Mouse (Mus musculus) CH12.LX (cell line): ENCODE measurements at regions not wholly inside any gene's neighbourhood (a gene's known extent, or its start where the extent isn't known, plus 50 kb on each side); places are given as distances from the start of the nearest gene placed in this dataset.

Source experiments
- DNase-seq: peaks from one replicate; pipeline ENCODE4 v3.0.0-alpha.2; 2013; ENCODE audit errors: extremely low read depth
- H3K27ac ChIP-seq: 2 replicates; pipeline ENCODE4 v1.5.1; 2012; ENCODE audit warnings: low read depth, mild to moderate bottlenecking, control low read depth, moderate library complexity; ENCODE audit not compliant: insufficient read depth
- H3K27me3 ChIP-seq: replicated peaks from 2 replicates; pipeline ENCODE3; 2012; ENCODE audit warnings: inconsistent platforms
- H3K36me3 ChIP-seq, 2 experiments: replicated peaks in 1 of 2; 2 replicates each; pipeline versions ENCODE3 to v1.6.1; 2012; ENCODE audit warnings: inconsistent platforms in 1 of 2, low read length in 1 of 2, mild to moderate bottlenecking in 1 of 2, mixed read lengths in 1 of 2, moderate library complexity in 1 of 2; ENCODE audit not compliant: control insufficient read depth in 1 of 2, insufficient read depth in 1 of 2
- H3K4me1 ChIP-seq, 2 experiments: 2 replicates each; pipeline ENCODE4 v1.6.1; 2012; ENCODE audit warnings: inconsistent platforms in 1 of 2, moderate library complexity in 1 of 2; ENCODE audit not compliant: insufficient read depth in 2 of 2, control insufficient read depth in 1 of 2
- H3K4me2 ChIP-seq: 2 replicates; pipeline ENCODE4 v1.6.1; 2012; ENCODE audit warnings: low read depth, mild to moderate bottlenecking, control low read depth; ENCODE audit not compliant: poor library complexity, insufficient read depth, severe bottlenecking
- H3K4me3 ChIP-seq, 3 experiments: fragments of 150-350 bp in 1 of 3; sonication (generic) in 1 of 3; replicated peaks in 1 of 3; 2 replicates each; pipeline versions ENCODE3 to v1.5.1; 2011 to 2012; ENCODE audit warnings: low read depth in 2 of 3, low read length in 2 of 3, mild to moderate bottlenecking in 2 of 3, moderate library complexity in 2 of 3, control low read depth in 1 of 3, improper control_type of control experiment in 1 of 3, inconsistent platforms in 1 of 3, mixed read lengths in 1 of 3; ENCODE audit not compliant: poor library complexity in 1 of 3
- H3K79me2 ChIP-seq: replicated peaks from 2 replicates; pipeline ENCODE4 v1.6.1; 2012; ENCODE audit warnings: mild to moderate bottlenecking, moderate library complexity; ENCODE audit not compliant: control insufficient read depth, poor library complexity, insufficient read depth, severe bottlenecking; ENCODE audit errors: extremely low read depth
- H3K9ac ChIP-seq: 2 replicates; pipeline ENCODE4 v1.6.1; 2012; ENCODE audit warnings: low read depth, mild to moderate bottlenecking, control low read depth, moderate library complexity; ENCODE audit not compliant: insufficient read depth
- H3K9me3 ChIP-seq: replicated peaks from 2 replicates; pipeline ENCODE3; 2012; ENCODE audit warnings: low read length, inconsistent platforms, mixed read lengths
- BHLHE40 ChIP-seq: IDR thresholded peaks from 2 replicates; pipeline ENCODE4 v1.6.1; 2011; ENCODE audit warnings: mild to moderate bottlenecking, low read depth, low read length, improper control_type of control experiment
- ETS1 ChIP-seq: conservative IDR thresholded peaks from 2 replicates; pipeline ENCODE4 v1.6.1; 2012; ENCODE audit warnings: low read depth, mild to moderate bottlenecking, inconsistent platforms, low read length, improper control_type of control experiment, moderate library complexity
- HCFC1 ChIP-seq: IDR thresholded peaks from 2 replicates; pipeline ENCODE4 v1.6.1; 2012; ENCODE audit warnings: low read depth, mild to moderate bottlenecking, inconsistent platforms, low read length, improper control_type of control experiment
- JUND ChIP-seq: conservative IDR thresholded peaks from 2 replicates; pipeline ENCODE4 v1.6.1; 2011; ENCODE audit warnings: low read depth, low read length, improper control_type of control experiment
- MAFK ChIP-seq: IDR thresholded peaks from 2 replicates; pipeline ENCODE4 v1.6.1; 2011; ENCODE audit warnings: low read length, improper control_type of control experiment; ENCODE audit not compliant: insufficient replicate concordance
- MAX ChIP-seq: IDR thresholded peaks from 2 replicates; pipeline ENCODE4 v1.6.1; 2011; ENCODE audit warnings: low read length, improper control_type of control experiment
- MEF2A ChIP-seq: IDR thresholded peaks from 2 replicates; pipeline ENCODE4 v1.6.1; 2014; ENCODE audit warnings: low read depth, mild to moderate bottlenecking, inconsistent platforms, low read length, improper control_type of control experiment, borderline replicate concordance
- MXI1 ChIP-seq: IDR thresholded peaks from 2 replicates; pipeline ENCODE4 v1.6.1; 2011; ENCODE audit warnings: mild to moderate bottlenecking, low read depth, low read length, improper control_type of control experiment
- NELFE ChIP-seq: IDR thresholded peaks from 2 replicates; pipeline ENCODE4 v1.6.1; 2011; ENCODE audit warnings: low read depth, low read length, improper control_type of control experiment
- NRF1 ChIP-seq: IDR thresholded peaks from 2 replicates; pipeline ENCODE4 v1.6.1; 2014; ENCODE audit warnings: low read depth, mild to moderate bottlenecking, inconsistent platforms, low read length, improper control_type of control experiment, moderate library complexity
- PAX5 ChIP-seq: IDR thresholded peaks from 2 replicates; pipeline ENCODE4 v1.6.1; 2012; ENCODE audit warnings: low read length, inconsistent platforms, mixed read lengths
- RCOR1 ChIP-seq: conservative IDR thresholded peaks from 2 replicates; pipeline ENCODE4 v1.6.1; 2012; ENCODE audit warnings: low read depth, mild to moderate bottlenecking, inconsistent platforms, low read length, improper control_type of control experiment
- UBTF ChIP-seq: IDR thresholded peaks from 2 replicates; pipeline ENCODE4 v1.6.1; 2012; ENCODE audit warnings: low read depth, mild to moderate bottlenecking, inconsistent platforms, low read length, improper control_type of control experiment, moderate library complexity
- USF1 ChIP-seq: IDR thresholded peaks from 2 replicates; pipeline ENCODE4 v1.6.1; 2014; ENCODE audit warnings: low read depth, mild to moderate bottlenecking, inconsistent platforms, low read length, improper control_type of control experiment
- USF2 ChIP-seq: conservative IDR thresholded peaks from 2 replicates; pipeline ENCODE4 v1.6.1; 2011; ENCODE audit warnings: low read depth, low read length, improper control_type of control experiment
- dilution Hi-C: fragments of 300-500 bp; cut with MboI; formaldehyde crosslinking; loops from 2 replicates; pipeline ENCODE4 v1.14.3; 2020; ENCODE audit warnings: low sequenced_read_pairs; ENCODE audit not compliant: extremely low pct_unique_long_range_greater_than_20kb, extremely low pct_ligation_motif_present
- in situ Hi-C: fragments of 300-500 bp; cut with MboI; formaldehyde crosslinking; loops from 3 replicates; pipeline ENCODE4 v1.14.3; 2019; ENCODE audit warnings: low sequenced_read_pairs, low pct_ligation_motif_present, low pct_unique_long_range_greater_than_20kb, mixed read lengths

DNA sequence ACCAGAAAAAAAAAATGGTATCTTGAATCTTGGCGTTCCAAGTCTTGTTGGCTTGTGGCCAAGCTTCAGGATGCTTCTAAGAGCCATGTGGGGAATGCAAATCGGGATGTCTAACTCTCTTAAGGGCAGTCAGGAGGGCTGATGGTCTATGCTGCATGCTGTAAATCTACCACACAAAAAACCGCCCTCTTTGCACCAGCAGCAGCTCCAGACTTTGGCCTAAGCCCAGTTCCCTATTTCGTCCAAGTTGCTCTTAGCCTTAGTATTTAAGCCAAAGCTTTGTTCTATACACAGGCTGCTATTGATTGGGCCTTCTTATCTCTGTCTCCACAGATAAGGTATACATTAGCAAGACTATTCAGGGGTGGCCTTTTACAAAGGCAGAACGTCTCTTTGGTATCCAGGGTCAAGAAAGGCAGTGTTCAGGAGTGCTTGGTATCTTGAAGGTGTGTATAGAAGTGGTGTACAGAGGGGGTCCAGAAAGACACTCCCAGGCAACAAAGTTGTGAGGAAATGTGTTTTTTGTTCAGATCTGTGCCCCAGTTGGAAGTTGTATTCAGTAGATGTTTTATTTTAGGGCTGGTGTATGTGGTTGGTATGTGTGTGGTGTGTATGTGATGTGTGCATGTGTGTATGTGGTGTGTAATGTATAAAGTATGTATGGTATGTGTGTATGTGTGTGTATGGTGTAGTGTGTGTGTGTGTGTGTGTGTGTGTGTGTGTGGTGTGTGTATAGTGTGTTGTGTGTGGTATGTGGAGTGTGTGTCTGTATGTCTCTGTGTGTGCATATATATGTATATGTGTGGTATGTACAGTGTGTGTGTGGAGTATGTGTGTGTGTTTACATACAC is 146.9 kb upstream of the Pik3r1 start:
- H3K4me1 ChIP-seq: peaks cover 0 to 6% of the 10 kb centered on the region in 2 experiments; a peak in 2 of 4 replicates
- H3K79me2 ChIP-seq: no peaks in the 10 kb centered on the region
- H3K36me3 ChIP-seq: no peaks in the 10 kb centered on the region
- no peaks in the 10 kb centered on the region for H3K27me3 ChIP-seq
- H3K9ac ChIP-seq: no peak overlapping the region
- H3K27ac ChIP-seq: no peak overlapping the region
- no peak for DNase-seq
- no peak overlapping the region for H3K4me3 ChIP-seq
- no peak for TF ChIP-seq JUND
- no peak for TF ChIP-seq MAFK
- no peak for TF ChIP-seq HCFC1
- TF ChIP-seq MXI1: no peak
- TF ChIP-seq USF1: no peak
- no peak for TF ChIP-seq ETS1
- TF ChIP-seq MEF2A: no peak
- TF ChIP-seq BHLHE40: no peak
- TF ChIP-seq PAX5: no peak
- TF ChIP-seq NRF1: no peak
- TF ChIP-seq MAX: no peak
- no peak for TF ChIP-seq NELFE
- TF ChIP-seq, all 38 proteins: peak for 0
- no peaks in the 10 kb centered on the region for H3K9me3 ChIP-seq
- in situ Hi-C loops (no loop called here), dilution Hi-C loops (no loop called here)
- H3K4me2 ChIP-seq: no peak overlapping the region

DNA sequence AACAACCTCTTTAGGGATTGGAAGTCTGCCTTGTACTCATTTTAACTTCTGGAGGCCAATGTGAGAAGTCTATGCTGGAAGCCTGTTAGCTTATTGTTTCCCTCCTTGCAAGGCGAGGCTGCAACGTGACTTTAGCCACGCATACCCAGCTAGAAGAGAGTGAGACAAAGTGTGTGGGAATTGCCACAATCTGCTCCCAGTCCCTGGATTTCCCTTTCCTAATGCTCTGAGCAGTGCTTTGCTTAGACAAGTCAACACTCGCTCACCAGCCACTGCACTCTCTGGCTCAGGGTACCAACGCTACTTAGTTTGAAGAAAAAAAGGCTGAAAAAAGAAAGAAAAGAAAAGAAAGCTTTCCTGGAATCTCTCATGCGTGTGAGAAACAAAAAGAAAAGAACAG is 147.5 kb upstream of the Pik3r1 start:
- H3K4me3 ChIP-seq: no peak overlapping the region
- no peaks in the 10 kb centered on the region for H3K9me3 ChIP-seq
- in situ Hi-C loops: no loop called here
- H3K4me2 ChIP-seq: no peak overlapping the region
- no peaks in the 10 kb centered on the region for H3K79me2 ChIP-seq
- DNase-seq: no peak
- no peak for TF ChIP-seq PAX5
- TF ChIP-seq BHLHE40: no peak
- TF ChIP-seq UBTF: no peak
- TF ChIP-seq MAFK: no peak
- no peak for TF ChIP-seq ETS1
- TF ChIP-seq RCOR1: no peak
- TF ChIP-seq USF2: no peak
- H3K36me3 ChIP-seq: no peaks in the 10 kb centered on the region
- H3K9ac ChIP-seq: no peak overlapping the region
- no peaks in the 10 kb centered on the region for H3K27me3 ChIP-seq
- peaks cover 0 to 6% of the 10 kb centered on the region in 2 experiments; a peak in 2 of 4 replicates for H3K4me1 ChIP-seq
- H3K27ac ChIP-seq: no peak overlapping the region
- dilution Hi-C loops: no loop called here
